Mouse (Mus musculus): Measurements from ENCODE around the gene Stn1.

DNA sequence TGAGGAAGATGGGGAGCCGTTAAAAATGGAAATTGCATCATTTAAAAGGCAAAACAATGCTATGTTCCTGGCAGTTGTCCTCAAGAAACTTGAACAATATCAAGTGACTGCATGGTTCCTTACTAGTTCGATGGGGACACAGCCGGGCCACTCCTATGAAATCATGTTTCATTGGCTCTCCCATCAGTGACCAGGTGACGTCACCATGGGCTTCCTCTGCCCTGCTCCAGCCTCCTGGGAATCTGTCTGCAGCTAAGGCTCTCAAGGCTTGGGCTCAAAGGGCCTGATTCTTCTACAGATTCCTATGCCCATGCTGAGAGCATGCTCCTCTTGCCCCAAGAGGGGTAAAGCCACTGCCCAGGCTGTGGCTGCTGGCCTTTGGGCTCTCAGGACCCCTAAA lies 12.3 kb upstream of the Stn1 start:
- TF ChIP-seq EP300 (IDR thresholded peaks at IDR 0.05; ENCODE audit: low read depth) (no peak), CTCF (IDR thresholded peaks at IDR 0.05; ENCODE audit: low read depth) (no peak)
